Mouse (Mus musculus) thymus, adult 18-20 months (tissue): ENCODE results near the gene Ncaph.
A peak's percentile ranks its signal among the peaks of the same experiment; 100 is the strongest.
"Not testable (repeated sequence)": the region's sequence is repeated elsewhere in the genome, so short reads cannot be mapped to it uniquely, and the experiment has no call there.

Experiments
- DNase-seq, 2 experiments: peaks; one replicate each; pipeline ENCODE4 v3.0.0; 2022; ENCODE audit warnings: mixed read lengths in 2 of 2

The Ncaph gene

GRCm38 (mm10) chr2:127080591-127081218 lies 53.0 kb downstream of the Ncaph start:
- DNase-seq: no peak

GRCm38 (mm10) chr2:127079881-127080590 lies 53.7 kb downstream of the Ncaph start:
- no peak for DNase-seq

GRCm38 (mm10) chr2:127079066-127079465 lies 54.7 kb downstream of the Ncaph start:
- not testable (repeated sequence) for DNase-seq

GRCm38 (mm10) chr2:127077611-127078010 lies 56.1 kb downstream of the Ncaph start:
- DNase-seq: no peak

- no peak for DNase-seq
Observed at GRCm38 (mm10) chr2:127074116-127074515, 59.6 kb downstream of the Ncaph start.

GRCm38 (mm10) chr2:127070879-127071278 lies 62.9 kb downstream of the Ncaph start:
- DNase-seq: no peak

GRCm38 (mm10) chr2:127070435-127070841 lies 63.3 kb downstream of the Ncaph start, which contains the start of gene Blvra:
Blvra (plus strand) TSS chr2:127070665.
- DNase-seq: peak; percentile 83 to 89

- no peak for DNase-seq
Observed at GRCm38 (mm10) chr2:127069781-127070434, 63.8 kb downstream of the Ncaph start.

- DNase-seq: no peak
Observed at GRCm38 (mm10) chr2:127068806-127069205, 64.9 kb downstream of the Ncaph start.

GRCm38 (mm10) chr2:127061471-127061870 lies 72.3 kb downstream of the Ncaph start:
- DNase-seq: no peak
